ENCODE assay signal across 30 mouse cellular contexts in genomic region chr9:30913429-30913828, GRCm38 (mm10). TPM values are rescaled to one million over a fixed set of nuclear protein-coding genes. Genes with fewer than 3 reads are reported as not detected.
DNase-seq lines count a peak whose midpoint lies in the region; ATAC-seq and TF ChIP-seq lines count a peak whose summit lies in the region.
"Had no signal": no experiment of that assay in that cellular context is flagged by ENCODE, and none has a peak within 500 bp of the region (broad histone marks: within the 10 kb centered on the region; RNA-seq: fewer than 3 reads in every experiment).

No protein-coding gene starts in this region.

- no peak overlapping the region for H3K4me2 ChIP-seq in kidney, embryonic 15.5 days
- H3K4me2 ChIP-seq in kidney, postnatal 0 days (ENCODE audit: low read length): no peak overlapping the region
- H3K4me2 ChIP-seq: embryonic facial prominence, embryonic 12.5 days; embryonic facial prominence, embryonic 15.5 days; heart, embryonic 13.5 days; hindbrain, embryonic 14.5 days had no signal

- H3K4me1 ChIP-seq in kidney, embryonic 15.5 days: peaks cover 11% of the 10 kb centered on the region; the same call in 1 of the 2 replicates
- peaks cover 9% of the 10 kb centered on the region; the same call in 1 of the 2 replicates for H3K4me1 ChIP-seq in kidney, postnatal 0 days (replicated peaks; ENCODE audit: insufficient read depth, low read length)

- H3K4me3 ChIP-seq in kidney, embryonic 15.5 days (replicated peaks): no peak overlapping the region
- H3K4me3 ChIP-seq in kidney, postnatal 0 days (replicated peaks; ENCODE audit: low read depth, low read length): no peak overlapping the region
- H3K4me3 ChIP-seq: embryonic facial prominence, embryonic 12.5 days; embryonic facial prominence, embryonic 15.5 days; gastrocnemius, adult 2 months; heart, adult 2 months; heart, embryonic 10.5 days; heart, embryonic 13.5 days had no signal

- no peaks in the 10 kb centered on the region for H3K9me3 ChIP-seq in kidney, embryonic 15.5 days (replicated peaks)
- no peaks in the 10 kb centered on the region for H3K9me3 ChIP-seq in kidney, postnatal 0 days (replicated peaks; ENCODE audit: low read length)
- H3K9me3 ChIP-seq: embryonic facial prominence, embryonic 12.5 days; embryonic facial prominence, embryonic 15.5 days; heart, embryonic 10.5 days; heart, embryonic 13.5 days had no signal

- WGBS in kidney, embryonic 15.5 days: 45% methylated on average over 3 of the region's 3 CpGs
- 59% methylated on average over 3 of the region's 3 CpGs for WGBS in kidney, postnatal 0 days

- no peaks in the 10 kb centered on the region for H3K27me3 ChIP-seq in kidney, embryonic 15.5 days
- H3K27me3 ChIP-seq in kidney, postnatal 0 days (ENCODE audit: insufficient read depth, low read length): no peaks in the 10 kb centered on the region
- H3K27me3 ChIP-seq: embryonic facial prominence, embryonic 12.5 days; embryonic facial prominence, embryonic 15.5 days; heart, embryonic 13.5 days had no signal

- DNase-seq in kidney, adult 11 months: peak; percentile 66
- DNase-seq in kidney, adult 18-20 months: no peak
- no peak for DNase-seq in kidney, postnatal 4 days
- peak; percentile 29 for DNase-seq in kidney, postnatal 0 days (ENCODE audit: low spot score)
- DNase-seq in kidney, postnatal 25 days: peak; percentile 52 to 73
- no peak for DNase-seq in spleen, postnatal 36 days (ENCODE audit: low spot score in 2 of 2)
- DNase-seq in adrenal gland, adult 2 months: no peak
- DNase-seq: adrenal gland, postnatal 10 days; cerebellum, adult 11 months; cerebellum, adult 2 months; cerebellum, adult 9-11 months; cerebellum, postnatal 25 days; forebrain, postnatal 0 days; gastrocnemius, adult 2 months; gastrocnemius, postnatal 14 days; heart, adult 2 months; heart, postnatal 14 days; heart, postnatal 4 days had no signal

- no peak overlapping the region for H3K27ac ChIP-seq in kidney, embryonic 15.5 days
- H3K27ac ChIP-seq in kidney, postnatal 0 days: no peak overlapping the region
- H3K27ac ChIP-seq: embryonic facial prominence, embryonic 12.5 days; embryonic facial prominence, embryonic 15.5 days; gastrocnemius, adult 2 months; heart, adult 2 months; heart, embryonic 10.5 days; heart, embryonic 13.5 days; hindbrain, embryonic 14.5 days had no signal

- H3K9ac ChIP-seq in kidney, embryonic 15.5 days: no peak overlapping the region
- no peak overlapping the region for H3K9ac ChIP-seq in kidney, postnatal 0 days (ENCODE audit: low read depth, low read length)
- H3K9ac ChIP-seq: embryonic facial prominence, embryonic 12.5 days; embryonic facial prominence, embryonic 15.5 days; forebrain, postnatal 0 days; heart, embryonic 13.5 days; hindbrain, embryonic 14.5 days had no signal

- no peak for TF ChIP-seq CTCF in kidney, postnatal 0 days (IDR thresholded peaks at IDR 0.05; ENCODE audit: low read depth)

- H3K36me3 ChIP-seq in kidney, embryonic 15.5 days: 0 out of 2 replicates have a peak, but pooled peaks cover 3% of the 10 kb centered on the region
- no peaks in the 10 kb centered on the region for H3K36me3 ChIP-seq in kidney, postnatal 0 days (ENCODE audit: insufficient read depth, low read length)
- H3K36me3 ChIP-seq: embryonic facial prominence, embryonic 15.5 days had no signal

- ATAC-seq in kidney, embryonic 15.5 days (replicated peaks; ENCODE audit: low FRiP score): peak; percentile 60; the same call in 1 of the 2 replicates
- ATAC-seq in kidney, postnatal 0 days (replicated peaks; ENCODE audit: low FRiP score, low read depth): peak; percentile 75
- ATAC-seq: CD4-positive, CD25-positive, alpha-beta regulatory T cell, adult 4 months; forebrain, embryonic 14.5 days; forebrain, postnatal 0 days had no signal

RNA-seq across cellular contexts. Expression of gene Adamts15, which starts 8.8 kb away (rescaled TPM):
- 6.8 and 8.0 TPM in 2 replicates for polyA plus RNA-seq in kidney, embryonic 15.5 days (2015; fragmentation: Nextera tagmentation; extraction: Ambion mirVana)
- polyA plus RNA-seq in kidney, postnatal 0 days (2015; fragmentation: Nextera tagmentation; extraction: Ambion mirVana): 4.9 and 5.8 TPM in 2 replicates
- total RNA-seq in adrenal gland, adult 2 months (2021): 1 to 10 TPM; 4.6 to 4.9 TPM
- polyA plus RNA-seq in adrenal gland, adult 2 months (2012; rRNA removed): 3.4 and 3.5 TPM in 2 replicates
- total RNA-seq: common myeloid progenitor, adult 5-6 weeks; granulocyte monocyte progenitor cell, adult 5-6 weeks; MEL had no signal
- polyA plus RNA-seq: C2C12; CD4-positive, CD25-positive, alpha-beta regulatory T cell, adult 4 months had no signal

RNA-seq across cellular contexts. Expression of gene Adamts8, which starts 28.9 kb away (rescaled TPM):
- polyA plus RNA-seq in kidney, embryonic 15.5 days (2015; fragmentation: Nextera tagmentation; extraction: Ambion mirVana): 0.58 and 1.8 TPM in 2 replicates
- polyA plus RNA-seq in kidney, postnatal 0 days (2015; fragmentation: Nextera tagmentation; extraction: Ambion mirVana): 0.66 and 0.80 TPM in 2 replicates
- total RNA-seq in adrenal gland, adult 2 months (2021): under 1 TPM; 0.12 to 0.14 TPM
- polyA plus RNA-seq in adrenal gland, adult 2 months (2012; rRNA removed): 0.04 and 0.34 TPM in 2 replicates
- total RNA-seq: common myeloid progenitor, adult 5-6 weeks; granulocyte monocyte progenitor cell, adult 5-6 weeks; MEL had no signal
- polyA plus RNA-seq: C2C12 had no signal

Comparison
In these comparisons a context has a peak if more than half of its experiments do, and no peak if none do; other contexts are left out.
1. DNase-seq: peak in kidney, adult 11 months (single experiment), kidney, postnatal 0 days (single experiment) and kidney, postnatal 25 days (2 of 2); none in kidney, adult 18-20 months (single experiment), kidney, postnatal 4 days (0 of 2), spleen, postnatal 36 days (0 of 2) and adrenal gland, adult 2 months (single experiment).